Comparison of ENCODE assay signal across 8 mouse cellular contexts in the genomic region with DNA sequence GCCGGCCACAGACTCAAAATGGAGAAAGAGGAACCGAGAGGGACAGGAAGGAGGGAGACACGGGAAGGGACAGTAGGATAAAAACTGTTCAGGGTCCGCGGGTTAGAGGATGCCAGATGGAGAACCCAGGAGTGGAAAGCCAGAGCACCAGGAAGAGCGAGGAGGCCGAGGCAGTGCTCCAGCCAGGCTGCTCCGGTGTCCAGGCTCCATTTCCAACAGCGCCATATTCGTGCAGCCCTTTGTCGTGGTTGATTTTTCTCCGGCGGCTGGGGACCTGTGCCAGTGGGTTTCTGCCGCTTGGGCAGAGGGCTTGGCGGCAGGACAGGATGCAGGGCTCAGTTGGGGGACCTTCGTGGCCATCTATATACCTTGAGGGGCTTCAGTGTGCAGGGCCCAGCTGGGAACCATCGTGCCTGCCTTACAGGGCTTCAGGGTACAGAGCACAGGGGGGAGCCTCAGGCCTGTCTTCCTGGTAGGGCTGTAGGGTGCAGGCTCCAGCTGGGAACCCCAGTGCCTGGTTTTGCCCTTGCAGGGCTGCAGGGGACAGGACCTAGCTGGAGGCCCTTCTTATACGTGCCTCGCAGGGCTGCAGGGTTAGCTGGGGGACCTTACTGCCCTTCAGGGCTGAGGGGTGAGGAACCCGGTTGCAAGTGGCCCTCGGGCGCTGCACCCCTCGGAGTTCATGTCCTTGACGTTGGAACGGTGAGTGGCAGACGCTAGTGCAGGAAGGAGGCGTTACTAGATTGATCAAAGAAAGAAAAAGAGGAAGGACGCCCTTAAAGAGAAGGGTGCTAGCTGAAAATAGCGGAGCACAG.
DNase-seq lines count a peak whose midpoint lies in the region; ATAC-seq and TF ChIP-seq lines count a peak whose summit lies in the region.

No protein-coding gene starts in this region.

- H3K36me3 ChIP-seq in G1E (replicated peaks), result no peaks in the 10 kb centered on the region
- H3K36me3 ChIP-seq in hindbrain, embryonic 13.5 days, result no peaks in the 10 kb centered on the region

- H3K9ac ChIP-seq in hindbrain, embryonic 13.5 days, result peak overlapping the region; percentile 68

- H3K27me3 ChIP-seq in G1E (ENCODE audit: insufficient read depth, low read length), result peaks cover 31% of the 10 kb centered on the region
- H3K27me3 ChIP-seq in hindbrain, embryonic 13.5 days, result peaks cover 64% of the 10 kb centered on the region

- no peaks in the 10 kb centered on the region for H3K9me3 ChIP-seq in G1E (replicated peaks)
- no peaks in the 10 kb centered on the region for H3K9me3 ChIP-seq in hindbrain, embryonic 13.5 days

- peak; percentile 45; the same call in 1 of the 2 replicates for ATAC-seq in G1E (ENCODE audit: extremely low read depth, insufficient number of reproducible peaks, low FRiP score, poor library complexity, severe bottlenecking)
- peak; percentile 86 for ATAC-seq in hindbrain, embryonic 13.5 days (ENCODE audit: low FRiP score)

- H3K4me2 ChIP-seq in hindbrain, embryonic 13.5 days, result peak overlapping the region; percentile 71

- WGBS in hindbrain, embryonic 13.5 days, result under 1% methylated on average over 29 of the region's 29 CpGs

- H3K27ac ChIP-seq in hindbrain, embryonic 13.5 days, result no peak overlapping the region

- peaks cover 6% of the 10 kb centered on the region; the same call in 1 of the 2 replicates for H3K4me1 ChIP-seq in G1E (ENCODE audit: insufficient read depth, low read depth, low read length)
- H3K4me1 ChIP-seq in hindbrain, embryonic 13.5 days (replicated peaks), result peaks cover 22% of the 10 kb centered on the region

- no peak overlapping the region; the same call in 1 of the 2 replicates for H3K4me3 ChIP-seq in G1E (ENCODE audit: low read depth, low read length)
- peak overlapping the region; percentile 40 for H3K4me3 ChIP-seq in hindbrain, embryonic 13.5 days

- no peak for DNase-seq in G1E (ENCODE audit: low spot score)
- DNase-seq in cerebellum, adult 9-11 months, result peak; percentile 72
- DNase-seq in frontal cortex, postnatal 25 days (ENCODE audit: low spot score in 2 of 2), result peak; percentile 12 to 16
- DNase-seq in layer of hippocampus, postnatal 10 days (ENCODE audit: low spot score in 2 of 2), result peak; percentile 52 to 57
- DNase-seq in lung, postnatal 14 days, result peak; percentile 26
- peak; percentile 65 for DNase-seq in retina, embryonic 14.5 days (ENCODE audit: low spot score)
- DNase-seq in urinary bladder, postnatal 36 days (ENCODE audit: low spot score in 2 of 2), result peak; percentile 9 to 10

- TF ChIP-seq CTCF in G1E (IDR thresholded peaks at IDR 0.05; ENCODE audit: low read depth, low read length), result no peak
